Mouse (Mus musculus) T-helper 17 cell (primary cell): ENCODE measurements at regions not wholly inside any gene's neighbourhood (a gene's known extent, or its start where the extent isn't known, plus 50 kb on each side); places are given as distances from the start of the nearest gene placed in this dataset.

ENCODE experiments used
- in situ Hi-C, 2 experiments: fragments of 300-600 bp; cut with MboI, MseI; formaldehyde crosslinking; loops; 1 replicate in 1 of 2; 2 replicates in 1 of 2; pipeline ENCODE4 v1.15.1; 2025; ENCODE audit warnings: high pct_unique_total_duplicates in 2 of 2

GRCm38 (mm10) chr12:54396952-54397351 is 193.3 kb upstream of the Egln3 start:
- in situ Hi-C loops, result loop anchor here in 1 of 2 experiments (25.0 kb wide), 1 partner anchor 1135 kb away; no protein-coding TSS in a partner anchor

GRCm38 (mm10) chr12:54396341-54396740 is 192.7 kb upstream of the Egln3 start:
- in situ Hi-C loops, result loop anchor here in 1 of 2 experiments (25.0 kb wide), 1 partner anchor 1134 kb away; no protein-coding TSS in a partner anchor

- in situ Hi-C loops, result loop anchor here in 1 of 2 experiments (25.0 kb wide), 1 partner anchor 1123 kb away; no protein-coding TSS in a partner anchor
Observed at GRCm38 (mm10) chr12:54385401-54385800, 181.7 kb upstream of the Egln3 start.

GRCm38 (mm10) chr12:54384116-54384515 is 180.5 kb upstream of the Egln3 start:
- in situ Hi-C loops, result loop anchor here in 1 of 2 experiments (25.0 kb wide), 1 partner anchor 1122 kb away; no protein-coding TSS in a partner anchor

GRCm38 (mm10) chr12:54382965-54383364 is 179.3 kb upstream of the Egln3 start:
- in situ Hi-C loops, result loop anchor here in 1 of 2 experiments (25.0 kb wide), 1 partner anchor 1121 kb away; no protein-coding TSS in a partner anchor

GRCm38 (mm10) chr12:54382061-54382460 is 178.4 kb upstream of the Egln3 start:
- in situ Hi-C loops, result loop anchor here in 1 of 2 experiments (25.0 kb wide), 1 partner anchor 1120 kb away; no protein-coding TSS in a partner anchor

- in situ Hi-C loops, result loop anchor here in 1 of 2 experiments (25.0 kb wide), 1 partner anchor 1118 kb away; no protein-coding TSS in a partner anchor
Observed at GRCm38 (mm10) chr12:54380322-54380721, 176.7 kb upstream of the Egln3 start.

- in situ Hi-C loops, result loop anchor here (10.0 to 25.0 kb wide), 2 partner anchors 116 to 1116 kb away; no protein-coding TSS in a partner anchor
Observed at GRCm38 (mm10) chr12:54378576-54378975, 174.9 kb upstream of the Egln3 start.

GRCm38 (mm10) chr12:54374060-54374459 is 170.4 kb upstream of the Egln3 start:
- in situ Hi-C loops, result loop anchor here in 1 of 2 experiments (10.0 kb wide), 1 partner anchor 121 kb away; no protein-coding TSS in a partner anchor

GRCm38 (mm10) chr12:54369217-54369616 is 165.6 kb upstream of the Egln3 start:
- in situ Hi-C loops, result no loop called here

- in situ Hi-C loops, result no loop called here
Observed at GRCm38 (mm10) chr12:54364381-54365095, 160.9 kb upstream of the Egln3 start.

GRCm38 (mm10) chr12:54361762-54362161 is 158.1 kb upstream of the Egln3 start:
- in situ Hi-C loops, result no loop called here

GRCm38 (mm10) chr12:54354187-54354586 is 150.5 kb upstream of the Egln3 start:
- in situ Hi-C loops, result loop anchor here in 1 of 2 experiments (10.0 kb wide), 1 partner anchor 1439 kb away; no protein-coding TSS in a partner anchor

- in situ Hi-C loops, result loop anchor here in 1 of 2 experiments (10.0 kb wide), 1 partner anchor 1439 kb away; no protein-coding TSS in a partner anchor
Observed at GRCm38 (mm10) chr12:54353694-54354093, 150.0 kb upstream of the Egln3 start.

- in situ Hi-C loops, result loop anchor here in 1 of 2 experiments (10.0 kb wide), 1 partner anchor 1438 kb away; no protein-coding TSS in a partner anchor
Observed at GRCm38 (mm10) chr12:54352963-54353606, 149.4 kb upstream of the Egln3 start.

- in situ Hi-C loops, result loop anchor here in 1 of 2 experiments (10.0 kb wide), 1 partner anchor 1435 kb away; no protein-coding TSS in a partner anchor
Observed at GRCm38 (mm10) chr12:54350293-54350692, 146.6 kb upstream of the Egln3 start.

GRCm38 (mm10) chr12:54349403-54349802 is 145.7 kb upstream of the Egln3 start:
- in situ Hi-C loops, result no loop called here

GRCm38 (mm10) chr12:54343493-54343892 is 139.8 kb upstream of the Egln3 start:
- in situ Hi-C loops, result loop anchor here in 1 of 2 experiments (5.0 kb wide), 1 partner anchor 241 kb away; no protein-coding TSS in a partner anchor

GRCm38 (mm10) chr12:54335509-54335908 is 131.8 kb upstream of the Egln3 start:
- in situ Hi-C loops, result no loop called here

GRCm38 (mm10) chr12:54334491-54335132 is 131.0 kb upstream of the Egln3 start:
- in situ Hi-C loops, result no loop called here
